Mouse (Mus musculus) neural tube, embryonic 15.5 days (tissue): ENCODE results near the gene Tbl1xr1. TPM values are rescaled to one million over a fixed set of nuclear protein-coding genes. Genes with fewer than 3 reads are reported as not detected.

Experiments
- ATAC-seq: fragments of 200-750 bp; cut with Nextera tagmentation; 2 replicates; pipeline ENCODE4 v1.8.0; 2017; ENCODE audit warnings: mild to moderate bottlenecking, moderate TSS enrichment, moderate library complexity; ENCODE audit not compliant: low FRiP score
- H3K27ac ChIP-seq: fragments of 300-500 bp; sonication (generic); replicated peaks from 2 replicates; pipeline ENCODE4 v1.5.1; 2015; ENCODE audit warnings: mild to moderate bottlenecking, inconsistent platforms
- H3K27me3 ChIP-seq: fragments of 300-500 bp; sonication (generic); replicated peaks from 2 replicates; pipeline ENCODE4 v1.6.1; 2015; ENCODE audit warnings: inconsistent platforms
- H3K36me3 ChIP-seq: fragments of 300-500 bp; sonication (generic); 2 replicates; pipeline ENCODE4 v1.6.1; 2015; ENCODE audit warnings: inconsistent platforms
- H3K4me1 ChIP-seq: fragments of 300-500 bp; sonication (generic); 2 replicates; pipeline ENCODE4 v1.6.1; 2015; ENCODE audit warnings: inconsistent platforms
- H3K4me2 ChIP-seq: fragments of 300-500 bp; sonication (generic); 2 replicates; pipeline ENCODE4 v1.6.1; 2015; ENCODE audit warnings: inconsistent platforms, mild to moderate bottlenecking, moderate library complexity
- H3K4me3 ChIP-seq: fragments of 300-500 bp; sonication (generic); replicated peaks from 2 replicates; pipeline ENCODE4 v1.5.1; 2015; ENCODE audit warnings: mild to moderate bottlenecking, inconsistent platforms
- H3K9ac ChIP-seq: fragments of 300-500 bp; sonication (generic); replicated peaks from 2 replicates; pipeline ENCODE4 v1.6.1; 2015; ENCODE audit warnings: mild to moderate bottlenecking, inconsistent platforms
- H3K9me3 ChIP-seq: fragments of 300-500 bp; sonication (generic); replicated peaks from 2 replicates; pipeline ENCODE4 v1.6.1; 2016; ENCODE audit warnings: inconsistent platforms
- WGBS: fragments of 180-500 bp; shearing (Covaris S2); methylation state at CpG from one replicate; pipeline ENCODE4 v1.1.7; 2015; ENCODE audit warnings: mixed read lengths; 5-methylcytosine and 5-hydroxymethylcytosine counted together
- polyA plus RNA-seq: library from polyadenylated mRNA; unstranded; fragments of >200 nt; fragmentation: Nextera tagmentation; extraction: Ambion mirVana; gene quantifications from 2 replicates; pipeline ENCODE4 v1.2.1, GENCODE M21; 2015

Gene Tbl1xr1
- polyA plus RNA-seq, 1 experiment from 2014 or later = 16.1 TPM

GRCm38 (mm10) chr3:22126251-22126826 lies 49.9 kb downstream of the Tbl1xr1 start:
- Histone ChIP-seq H3K27me3 (no peaks in the 10 kb centered on the region), H3K27ac (no peak overlapping the region), H3K36me3 (no peaks in the 10 kb centered on the region), H3K9me3 (no peaks in the 10 kb centered on the region), H3K4me1 (peaks cover 13% of the 10 kb centered on the region), H3K9ac (no peak overlapping the region), H3K4me3 (no peak overlapping the region), H3K4me2 (no peak overlapping the region)
- ATAC-seq = no peak
- 95% methylated on average over 5 of the region's 5 CpGs for WGBS

- Histone ChIP-seq H3K9ac (no peak overlapping the region), H3K27ac (no peak overlapping the region), H3K27me3 (no peaks in the 10 kb centered on the region), H3K4me1 (no peaks in the 10 kb centered on the region), H3K36me3 (no peaks in the 10 kb centered on the region), H3K4me2 (no peak overlapping the region), H3K4me3 (no peak overlapping the region), H3K9me3 (no peaks in the 10 kb centered on the region)
- 85% methylated on average over 2 of the region's 2 CpGs for WGBS
- no peak for ATAC-seq
Observed at GRCm38 (mm10) chr3:22131277-22131676, 54.8 kb downstream of the Tbl1xr1 start.

- Histone ChIP-seq H3K27me3 (no peaks in the 10 kb centered on the region), H3K4me3 (no peak overlapping the region), H3K9ac (no peak overlapping the region), H3K4me1 (no peaks in the 10 kb centered on the region), H3K4me2 (no peak overlapping the region), H3K9me3 (no peaks in the 10 kb centered on the region), H3K27ac (no peak overlapping the region), H3K36me3 (no peaks in the 10 kb centered on the region)
- WGBS = 91% methylated on average over 7 of the region's 7 CpGs
- ATAC-seq = no peak
Observed at GRCm38 (mm10) chr3:22133626-22134025, 57.2 kb downstream of the Tbl1xr1 start.

DNA sequence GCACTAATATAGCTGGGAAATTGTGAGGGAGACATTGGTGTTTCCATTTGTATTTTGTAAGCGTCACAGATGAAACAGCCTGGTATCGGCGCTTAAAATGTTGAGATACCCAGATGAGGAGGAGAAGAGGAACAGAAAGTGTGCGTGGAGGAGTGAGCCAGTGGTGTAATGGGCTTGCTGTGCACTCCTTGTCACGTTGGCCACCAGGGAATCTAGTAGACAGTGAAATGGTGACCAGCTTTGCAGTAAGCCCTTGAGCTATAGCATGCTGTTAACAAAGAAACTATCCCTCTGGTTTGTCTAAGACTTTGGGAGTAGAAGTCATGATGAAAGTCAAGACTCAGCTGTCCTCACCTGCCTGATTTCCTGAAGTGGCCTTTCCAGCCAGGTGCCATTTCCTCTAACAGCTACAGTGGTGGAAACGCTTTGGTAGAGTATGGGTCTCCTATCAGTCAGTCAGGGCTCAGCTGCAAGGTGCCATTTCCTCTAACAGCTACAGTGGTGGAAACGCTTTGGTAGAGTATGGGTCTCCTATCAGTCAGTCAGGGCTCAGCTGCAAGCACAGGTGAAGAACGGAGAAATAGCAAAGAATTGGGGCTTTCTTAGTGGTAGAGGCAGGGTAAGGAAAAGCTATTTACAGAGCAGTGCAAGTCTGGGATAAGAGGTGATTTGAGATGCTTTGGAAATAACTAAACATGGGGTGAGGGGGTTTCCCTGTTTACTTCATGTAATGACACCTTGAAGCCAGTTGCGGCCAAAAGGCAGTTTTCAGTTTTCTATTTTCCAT lies 61.5 kb downstream of the Tbl1xr1 start:
- no peak overlapping the region for H3K27ac ChIP-seq
- no peaks in the 10 kb centered on the region for H3K36me3 ChIP-seq
- H3K9me3 ChIP-seq = no peaks in the 10 kb centered on the region
- H3K4me3 ChIP-seq = no peak overlapping the region
- no peaks in the 10 kb centered on the region for H3K27me3 ChIP-seq
- H3K4me1 ChIP-seq = 0 out of 2 replicates have a peak, but pooled peaks cover 2% of the 10 kb centered on the region
- H3K9ac ChIP-seq = no peak overlapping the region
- no peak for ATAC-seq
- WGBS = 89% methylated on average over 9 of the region's 9 CpGs
- H3K4me2 ChIP-seq = no peak overlapping the region

DNA sequence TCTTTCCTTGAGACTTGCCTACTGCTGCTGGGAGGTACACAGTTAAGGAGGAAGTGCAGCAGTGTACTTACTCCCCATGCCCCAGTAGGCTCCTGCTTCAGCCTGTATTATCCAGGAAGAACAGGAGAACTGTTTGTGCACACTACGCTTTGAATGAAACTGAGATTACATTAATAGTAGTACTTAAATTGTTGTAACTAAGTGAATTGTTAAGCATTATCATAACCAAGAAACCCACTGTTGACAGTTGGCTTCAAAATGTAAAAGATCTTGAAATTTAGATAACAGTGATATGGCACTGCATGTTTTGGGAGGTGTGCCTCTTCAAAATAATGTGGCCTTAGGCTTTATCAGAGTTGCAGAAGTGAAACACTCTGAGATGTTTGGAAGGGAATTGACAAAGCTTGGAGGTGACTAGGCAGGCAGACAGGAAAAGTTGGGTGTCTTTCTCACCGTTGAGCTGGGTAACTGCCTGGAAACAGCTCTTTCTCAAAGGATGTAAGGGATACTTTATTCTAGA lies 62.2 kb downstream of the Tbl1xr1 start:
- no peaks in the 10 kb centered on the region for H3K9me3 ChIP-seq
- H3K27ac ChIP-seq = no peak overlapping the region
- ATAC-seq = no peak
- no peak overlapping the region for H3K4me2 ChIP-seq
- no peak overlapping the region for H3K4me3 ChIP-seq
- H3K36me3 ChIP-seq = no peaks in the 10 kb centered on the region
- 79% methylated on average over 2 of the region's 2 CpGs for WGBS
- H3K4me1 ChIP-seq = 0 out of 2 replicates have a peak, but pooled peaks cover 2% of the 10 kb centered on the region
- no peak overlapping the region for H3K9ac ChIP-seq
- H3K27me3 ChIP-seq = no peaks in the 10 kb centered on the region

DNA sequence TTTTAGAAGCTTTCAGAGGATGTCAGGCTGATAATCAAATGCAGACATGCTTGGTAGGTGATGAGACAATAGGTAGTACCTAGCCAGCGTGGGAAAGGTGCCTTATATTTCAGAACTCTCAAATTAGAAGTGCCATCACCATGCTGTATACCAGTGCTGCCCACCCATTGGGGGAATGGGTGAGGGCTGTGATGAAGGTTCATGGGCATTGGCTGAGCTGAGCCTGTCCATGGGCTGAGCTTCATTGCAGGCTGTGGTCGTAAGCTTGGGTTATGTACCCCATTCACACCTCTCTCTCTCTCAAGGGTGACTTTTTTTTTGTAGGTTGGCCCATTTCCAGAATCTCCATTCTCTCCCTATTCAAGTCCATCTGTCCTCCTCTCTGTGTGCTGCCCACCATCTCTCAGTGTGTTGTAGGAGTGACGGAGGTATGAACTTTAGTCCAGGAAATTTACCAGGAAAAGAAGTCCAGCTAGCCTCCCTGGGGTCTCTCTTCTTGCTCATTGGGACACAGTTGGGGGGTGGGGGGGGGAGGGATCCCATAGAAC lies 63.7 kb downstream of the Tbl1xr1 start:
- no peaks in the 10 kb centered on the region for H3K9me3 ChIP-seq
- no peak overlapping the region for H3K9ac ChIP-seq

GRCm38 (mm10) chr3:22141984-22142719 lies 65.7 kb downstream of the Tbl1xr1 start:
- Histone ChIP-seq H3K4me3 (no peak overlapping the region), H3K36me3 (no peaks in the 10 kb centered on the region), H3K27ac (no peak overlapping the region), H3K9me3 (no peaks in the 10 kb centered on the region), H3K4me1 (0 out of 2 replicates have a peak, but pooled peaks cover 2% of the 10 kb centered on the region), H3K4me2 (no peak overlapping the region), H3K9ac (no peak overlapping the region), H3K27me3 (no peaks in the 10 kb centered on the region)
- ATAC-seq = no peak
- WGBS = 88% methylated on average over 6 of the region's 6 CpGs

More for the DNA sequence above, 63.7 kb downstream of the Tbl1xr1 start:
- Histone ChIP-seq H3K27me3 (no peaks in the 10 kb centered on the region), H3K36me3 (no peaks in the 10 kb centered on the region), H3K4me2 (no peak overlapping the region), H3K4me3 (no peak overlapping the region), H3K4me1 (0 out of 2 replicates have a peak, but pooled peaks cover 2% of the 10 kb centered on the region), H3K27ac (no peak overlapping the region)
- ATAC-seq = no peak
- WGBS = 71% methylated on average over 3 of the region's 3 CpGs

DNA sequence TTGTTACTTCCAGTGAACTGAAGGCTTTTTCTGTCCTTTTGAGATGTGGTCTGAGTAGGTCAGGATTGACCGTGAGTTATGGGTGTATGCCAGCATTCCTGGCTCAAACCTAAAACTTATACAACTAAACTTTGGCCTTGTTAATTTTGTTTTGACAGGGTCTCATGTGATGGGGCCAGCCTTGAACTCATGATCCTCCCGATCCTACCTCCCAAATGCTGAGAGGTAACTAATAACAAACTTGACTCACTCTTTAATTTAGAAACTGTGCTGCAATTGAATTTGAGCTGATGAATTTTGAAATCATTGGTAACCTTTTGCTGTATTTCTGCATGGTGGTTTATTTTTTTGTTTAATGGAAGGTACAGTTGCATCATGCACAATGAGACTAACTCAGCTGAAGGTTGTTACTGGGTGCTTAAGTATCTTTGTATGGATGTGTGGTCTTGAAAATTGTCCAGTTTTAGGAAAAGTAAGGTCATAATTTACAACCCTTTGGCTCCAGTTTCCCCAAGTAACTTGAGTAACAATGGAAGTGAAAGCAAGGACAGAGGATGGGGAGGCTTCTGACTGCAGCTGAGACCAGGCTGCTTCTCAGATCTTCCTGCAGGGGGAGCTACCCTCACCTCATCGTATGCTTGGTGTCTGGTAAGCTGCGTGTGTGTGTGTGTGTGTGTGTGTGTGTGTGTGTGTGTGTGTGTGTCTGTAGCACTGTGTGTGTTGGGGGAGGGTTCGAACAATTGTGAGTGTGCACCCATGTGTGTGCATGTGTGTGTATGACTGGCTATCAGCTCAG lies 66.6 kb downstream of the Tbl1xr1 start:
- H3K4me1 ChIP-seq = 0 out of 2 replicates have a peak, but pooled peaks cover 2% of the 10 kb centered on the region
- no peaks in the 10 kb centered on the region for H3K36me3 ChIP-seq
- no peak for ATAC-seq
- H3K9ac ChIP-seq = no peak overlapping the region
- no peak overlapping the region for H3K4me3 ChIP-seq
- H3K27ac ChIP-seq = no peak overlapping the region
- WGBS = 84% methylated on average over 5 of the region's 5 CpGs
- H3K27me3 ChIP-seq = no peaks in the 10 kb centered on the region
- no peak overlapping the region for H3K4me2 ChIP-seq
- no peaks in the 10 kb centered on the region for H3K9me3 ChIP-seq

GRCm38 (mm10) chr3:22144255-22144654 lies 67.8 kb downstream of the Tbl1xr1 start:
- no peaks in the 10 kb centered on the region for H3K36me3 ChIP-seq
- WGBS = 96% methylated on average over 2 of the region's 2 CpGs

GRCm38 (mm10) chr3:22147433-22147927 lies 71.0 kb downstream of the Tbl1xr1 start:
- H3K27me3 ChIP-seq = no peaks in the 10 kb centered on the region
- no peak overlapping the region for H3K9ac ChIP-seq
- no peak overlapping the region for H3K4me3 ChIP-seq
- H3K9me3 ChIP-seq = no peaks in the 10 kb centered on the region
- no peaks in the 10 kb centered on the region for H3K4me1 ChIP-seq
- no peaks in the 10 kb centered on the region for H3K36me3 ChIP-seq
- H3K27ac ChIP-seq = no peak overlapping the region
- 59% methylated on average over 1 of the region's 1 CpGs for WGBS
- ATAC-seq = no peak
- no peak overlapping the region for H3K4me2 ChIP-seq

More at GRCm38 (mm10) chr3:22144255-22144654, 67.8 kb downstream of the Tbl1xr1 start:
- H3K4me2 ChIP-seq = no peak overlapping the region
- H3K27ac ChIP-seq = no peak overlapping the region
- ATAC-seq = no peak
- H3K4me3 ChIP-seq = no peak overlapping the region
- no peaks in the 10 kb centered on the region for H3K27me3 ChIP-seq
- 0 out of 2 replicates have a peak, but pooled peaks cover 2% of the 10 kb centered on the region for H3K4me1 ChIP-seq
- H3K9me3 ChIP-seq = no peaks in the 10 kb centered on the region
- no peak overlapping the region for H3K9ac ChIP-seq
